ENCODE assay signal across 21 mouse cellular contexts in genomic region chr2:151003796-151004195, GRCm38 (mm10). TPM values are rescaled to one million over a fixed set of nuclear protein-coding genes. Genes with fewer than 3 reads are reported as not detected.
DNase-seq lines count a peak whose midpoint lies in the region; ATAC-seq and TF ChIP-seq lines count a peak whose summit lies in the region.
"Had no signal": no experiment of that assay in that cellular context is flagged by ENCODE, and none has a peak within 500 bp of the region (broad histone marks: within the 10 kb centered on the region; RNA-seq: fewer than 3 reads in every experiment).

No protein-coding gene starts in this region.

- TF ChIP-seq CTCF in kidney, postnatal 0 days (IDR thresholded peaks at IDR 0.05; ENCODE audit: low read depth) = no peak

- peak; percentile 23 for DNase-seq in embryonic facial prominence, embryonic 14.5 days (ENCODE audit: low spot score)
- DNase-seq in embryonic facial prominence, embryonic 10.5 days (ENCODE audit: low spot score) = no peak
- DNase-seq in kidney, postnatal 0 days (ENCODE audit: low spot score) = peak; percentile 11
- DNase-seq in kidney, postnatal 25 days = no peak
- no peak for DNase-seq in urinary bladder, postnatal 25 days (ENCODE audit: low spot score)
- DNase-seq in adrenal gland, postnatal 36 days = no peak
- DNase-seq: adrenal gland, postnatal 10 days; cerebellum, adult 2 months; gastrocnemius, postnatal 10 days; kidney, adult 18-20 months; kidney, postnatal 4 days; layer of hippocampus, postnatal 36 days; lung, adult 18-20 months; lung, postnatal 4 days; thymus, postnatal 14 days had no signal

- H3K9ac ChIP-seq in embryonic facial prominence, embryonic 14.5 days (ENCODE audit: low read depth, low read length) = no peak overlapping the region
- H3K9ac ChIP-seq in kidney, postnatal 0 days (ENCODE audit: low read depth, low read length) = no peak overlapping the region
- H3K9ac ChIP-seq in heart, embryonic 13.5 days = no peak overlapping the region
- H3K9ac ChIP-seq in liver, embryonic 15.5 days = no peak overlapping the region
- H3K9ac ChIP-seq: embryonic facial prominence, embryonic 12.5 days; forebrain, embryonic 12.5 days; neural tube, embryonic 12.5 days had no signal

- ATAC-seq in embryonic facial prominence, embryonic 14.5 days (ENCODE audit: low read depth) = no peak
- ATAC-seq in kidney, postnatal 0 days (replicated peaks; ENCODE audit: low FRiP score, low read depth) = no peak
- ATAC-seq in heart, embryonic 13.5 days (ENCODE audit: extremely low read depth, insufficient number of reproducible peaks, low FRiP score, low TSS enrichment) = no peak
- no peak for ATAC-seq in liver, embryonic 15.5 days (ENCODE audit: insufficient read depth)

- H3K27ac ChIP-seq in embryonic facial prominence, embryonic 14.5 days (replicated peaks; ENCODE audit: low read depth, low read length) = no peak overlapping the region
- no peak overlapping the region for H3K27ac ChIP-seq in embryonic facial prominence, embryonic 10.5 days (replicated peaks)
- no peak overlapping the region for H3K27ac ChIP-seq in kidney, postnatal 0 days
- H3K27ac ChIP-seq in heart, embryonic 13.5 days (replicated peaks) = peak overlapping the region; percentile 55
- H3K27ac ChIP-seq in liver, embryonic 15.5 days (replicated peaks) = peak overlapping the region; percentile 67
- H3K27ac ChIP-seq: embryonic facial prominence, embryonic 12.5 days; forebrain, embryonic 12.5 days; midbrain, embryonic 10.5 days; neural tube, embryonic 12.5 days had no signal

- WGBS in embryonic facial prominence, embryonic 14.5 days = 67% methylated on average over 6 of the region's 6 CpGs
- 84% methylated on average over 6 of the region's 6 CpGs for WGBS in embryonic facial prominence, embryonic 10.5 days
- WGBS in kidney, postnatal 0 days = 77% methylated on average over 6 of the region's 6 CpGs
- WGBS in heart, embryonic 13.5 days = 58% methylated on average over 6 of the region's 6 CpGs
- WGBS in liver, embryonic 15.5 days (ENCODE audit: insufficient replicate concordance) = 77% methylated on average over 6 of the region's 6 CpGs

- no peaks in the 10 kb centered on the region for H3K9me3 ChIP-seq in embryonic facial prominence, embryonic 14.5 days (ENCODE audit: control insufficient read depth, low read length)
- no peaks in the 10 kb centered on the region for H3K9me3 ChIP-seq in embryonic facial prominence, embryonic 10.5 days
- no peaks in the 10 kb centered on the region for H3K9me3 ChIP-seq in kidney, postnatal 0 days (replicated peaks; ENCODE audit: low read length)
- no peaks in the 10 kb centered on the region for H3K9me3 ChIP-seq in heart, embryonic 13.5 days
- no peaks in the 10 kb centered on the region for H3K9me3 ChIP-seq in liver, embryonic 15.5 days (replicated peaks)
- H3K9me3 ChIP-seq: embryonic facial prominence, embryonic 12.5 days; forebrain, embryonic 12.5 days; midbrain, embryonic 10.5 days; neural tube, embryonic 12.5 days had no signal

- no peak overlapping the region for H3K4me2 ChIP-seq in embryonic facial prominence, embryonic 14.5 days (ENCODE audit: low read depth, low read length)
- H3K4me2 ChIP-seq in kidney, postnatal 0 days (ENCODE audit: low read length) = no peak overlapping the region
- H3K4me2 ChIP-seq in heart, embryonic 13.5 days = no peak overlapping the region
- H3K4me2 ChIP-seq in liver, embryonic 15.5 days = peak overlapping the region; percentile 46
- H3K4me2 ChIP-seq: embryonic facial prominence, embryonic 12.5 days; forebrain, embryonic 12.5 days; neural tube, embryonic 12.5 days had no signal

- no peaks in the 10 kb centered on the region for H3K36me3 ChIP-seq in embryonic facial prominence, embryonic 14.5 days (ENCODE audit: control insufficient read depth, insufficient read depth, low read length)
- H3K36me3 ChIP-seq in embryonic facial prominence, embryonic 10.5 days (replicated peaks) = no peaks in the 10 kb centered on the region
- no peaks in the 10 kb centered on the region for H3K36me3 ChIP-seq in kidney, postnatal 0 days (ENCODE audit: insufficient read depth, low read length)
- no peaks in the 10 kb centered on the region for H3K36me3 ChIP-seq in heart, embryonic 13.5 days
- no peaks in the 10 kb centered on the region for H3K36me3 ChIP-seq in liver, embryonic 15.5 days (replicated peaks)
- H3K36me3 ChIP-seq: embryonic facial prominence, embryonic 12.5 days; forebrain, embryonic 12.5 days; midbrain, embryonic 10.5 days; neural tube, embryonic 12.5 days had no signal

- H3K4me3 ChIP-seq in embryonic facial prominence, embryonic 14.5 days (ENCODE audit: low read depth, low read length) = no peak overlapping the region
- no peak overlapping the region for H3K4me3 ChIP-seq in embryonic facial prominence, embryonic 10.5 days
- no peak overlapping the region for H3K4me3 ChIP-seq in kidney, postnatal 0 days (replicated peaks; ENCODE audit: low read depth, low read length)
- no peak overlapping the region for H3K4me3 ChIP-seq in heart, embryonic 13.5 days
- H3K4me3 ChIP-seq in liver, embryonic 15.5 days (replicated peaks) = no peak overlapping the region
- H3K4me3 ChIP-seq: embryonic facial prominence, embryonic 12.5 days; forebrain, embryonic 12.5 days; midbrain, embryonic 10.5 days; neural tube, embryonic 12.5 days had no signal

- H3K27me3 ChIP-seq in embryonic facial prominence, embryonic 14.5 days (replicated peaks; ENCODE audit: control insufficient read depth, insufficient read depth, low read length) = no peaks in the 10 kb centered on the region
- no peaks in the 10 kb centered on the region for H3K27me3 ChIP-seq in embryonic facial prominence, embryonic 10.5 days (replicated peaks; ENCODE audit: low read depth, poor library complexity, severe bottlenecking)
- H3K27me3 ChIP-seq in kidney, postnatal 0 days (ENCODE audit: insufficient read depth, low read length) = no peaks in the 10 kb centered on the region
- peaks cover 9% of the 10 kb centered on the region for H3K27me3 ChIP-seq in heart, embryonic 13.5 days (replicated peaks)
- H3K27me3 ChIP-seq in liver, embryonic 15.5 days = no peaks in the 10 kb centered on the region
- H3K27me3 ChIP-seq: embryonic facial prominence, embryonic 12.5 days; forebrain, embryonic 12.5 days; neural tube, embryonic 12.5 days had no signal

- H3K4me1 ChIP-seq in embryonic facial prominence, embryonic 14.5 days (ENCODE audit: control insufficient read depth, insufficient read depth, low read length) = peaks cover 7% of the 10 kb centered on the region
- peaks cover 20% of the 10 kb centered on the region for H3K4me1 ChIP-seq in embryonic facial prominence, embryonic 10.5 days
- H3K4me1 ChIP-seq in kidney, postnatal 0 days (replicated peaks; ENCODE audit: insufficient read depth, low read length) = peaks cover 1% of the 10 kb centered on the region; the same call in 1 of the 2 replicates
- H3K4me1 ChIP-seq in heart, embryonic 13.5 days = peaks cover 70% of the 10 kb centered on the region
- H3K4me1 ChIP-seq in liver, embryonic 15.5 days (replicated peaks) = peaks cover 78% of the 10 kb centered on the region

RNA-seq across cellular contexts. Expression of gene Ninl, which starts 35.4 kb away (rescaled TPM):
- polyA plus RNA-seq in embryonic facial prominence, embryonic 14.5 days (2014; fragmentation: Nextera tagmentation; extraction: Ambion mirVana) = 6.1 TPM in 2 replicates
- polyA plus RNA-seq in embryonic facial prominence, embryonic 10.5 days (2016; fragmentation: Nextera tagmentation; extraction: Ambion mirVana) = 18.5 and 20.7 TPM in 2 replicates
- polyA plus RNA-seq in kidney, postnatal 0 days (2015; fragmentation: Nextera tagmentation; extraction: Ambion mirVana) = 6.5 and 6.7 TPM in 2 replicates
- 5.3 and 5.8 TPM in 2 replicates for polyA plus RNA-seq in heart, embryonic 13.5 days (2015; fragmentation: Nextera tagmentation; extraction: Ambion mirVana)
- 12.4 and 14.0 TPM in 2 replicates for polyA plus RNA-seq in liver, embryonic 15.5 days (2015; fragmentation: Nextera tagmentation; extraction: Ambion mirVana)
- 10 to 100 TPM; 15.4 to 24.7 TPM for total RNA-seq in adrenal gland, postnatal 36 days (2021)

RNA-seq across cellular contexts. Expression of gene Nanp, which starts 35.4 kb away (rescaled TPM):
- polyA plus RNA-seq in embryonic facial prominence, embryonic 14.5 days (2014; fragmentation: Nextera tagmentation; extraction: Ambion mirVana) = 39.0 and 39.3 TPM in 2 replicates
- polyA plus RNA-seq in embryonic facial prominence, embryonic 10.5 days (2016; fragmentation: Nextera tagmentation; extraction: Ambion mirVana) = 49.1 and 49.5 TPM in 2 replicates
- polyA plus RNA-seq in kidney, postnatal 0 days (2015; fragmentation: Nextera tagmentation; extraction: Ambion mirVana) = 46.3 and 48.1 TPM in 2 replicates
- 20.4 and 24.5 TPM in 2 replicates for polyA plus RNA-seq in heart, embryonic 13.5 days (2015; fragmentation: Nextera tagmentation; extraction: Ambion mirVana)
- 60.8 and 65.2 TPM in 2 replicates for polyA plus RNA-seq in liver, embryonic 15.5 days (2015; fragmentation: Nextera tagmentation; extraction: Ambion mirVana)
- total RNA-seq in adrenal gland, postnatal 36 days (2021) = 10 to 100 TPM in 1 of 2 experiments, 1 to 10 TPM in 1; 8.7 to 11.1 TPM

Comparison
In these comparisons a context has a peak if more than half of its experiments do, and no peak if none do; other contexts are left out.
1. DNase-seq: peak in embryonic facial prominence, embryonic 14.5 days (single experiment) and kidney, postnatal 0 days (single experiment); none in embryonic facial prominence, embryonic 10.5 days (single experiment), kidney, postnatal 25 days (0 of 2), urinary bladder, postnatal 25 days (single experiment) and adrenal gland, postnatal 36 days (0 of 2).
2. H3K27ac ChIP-seq: peak in heart, embryonic 13.5 days (single experiment) and liver, embryonic 15.5 days (single experiment); none in embryonic facial prominence, embryonic 14.5 days (single experiment), embryonic facial prominence, embryonic 10.5 days (single experiment) and kidney, postnatal 0 days (single experiment).